ENCODE assay signal across 7 mouse cellular contexts in genomic region chr7:67644291-67644690, GRCm38 (mm10). TPM values are rescaled to one million over a fixed set of nuclear protein-coding genes. Genes with fewer than 3 reads are reported as not detected.
DNase-seq lines count a peak whose midpoint lies in the region; ATAC-seq lines count a peak whose summit lies in the region.

No protein-coding gene starts in this region.

- H3K36me3 ChIP-seq in lung, embryonic 15.5 days, result no peaks in the 10 kb centered on the region
- H3K36me3 ChIP-seq in embryonic facial prominence, embryonic 11.5 days (replicated peaks; ENCODE audit: control insufficient read depth, insufficient read depth, low read depth, low read length), result no peaks in the 10 kb centered on the region
- H3K36me3 ChIP-seq in intestine, embryonic 15.5 days, result no peaks in the 10 kb centered on the region
- no peaks in the 10 kb centered on the region for H3K36me3 ChIP-seq in neural tube, embryonic 15.5 days

- ATAC-seq in lung, embryonic 15.5 days (ENCODE audit: borderline replicate concordance, extremely low read depth, low FRiP score, low TSS enrichment), result no peak
- ATAC-seq in embryonic facial prominence, embryonic 11.5 days (replicated peaks; ENCODE audit: insufficient number of reproducible peaks, low FRiP score, low TSS enrichment, low read depth), result no peak
- no peak for ATAC-seq in intestine, embryonic 15.5 days
- no peak for ATAC-seq in neural tube, embryonic 15.5 days (ENCODE audit: low FRiP score)

- peak overlapping the region; percentile 68 for H3K9ac ChIP-seq in lung, embryonic 15.5 days
- H3K9ac ChIP-seq in embryonic facial prominence, embryonic 11.5 days (replicated peaks; ENCODE audit: low read length), result no peak overlapping the region; the same call in 1 of the 2 replicates
- no peak overlapping the region; the same call in 1 of the 2 replicates for H3K9ac ChIP-seq in intestine, embryonic 15.5 days
- peak overlapping the region; percentile 96 for H3K9ac ChIP-seq in neural tube, embryonic 15.5 days (replicated peaks)

- H3K27ac ChIP-seq in lung, embryonic 15.5 days, result no peak overlapping the region
- no peak overlapping the region for H3K27ac ChIP-seq in embryonic facial prominence, embryonic 11.5 days (replicated peaks; ENCODE audit: low read depth, low read length)
- H3K27ac ChIP-seq in intestine, embryonic 15.5 days, result no peak overlapping the region
- no peak overlapping the region for H3K27ac ChIP-seq in neural tube, embryonic 15.5 days (replicated peaks)

- DNase-seq in lung, postnatal 14 days, result no peak
- DNase-seq in embryonic facial prominence, embryonic 11.5 days (ENCODE audit: low spot score), result no peak
- DNase-seq in right cerebral cortex, postnatal 25 days, result no peak
- DNase-seq in Muller cell, postnatal 12 days (ENCODE audit: inconsistent ontology term), result no peak

- no peaks in the 10 kb centered on the region for H3K27me3 ChIP-seq in lung, embryonic 15.5 days
- H3K27me3 ChIP-seq in embryonic facial prominence, embryonic 11.5 days (ENCODE audit: control insufficient read depth, insufficient read depth, low read length), result no peaks in the 10 kb centered on the region
- H3K27me3 ChIP-seq in intestine, embryonic 15.5 days (replicated peaks), result no peaks in the 10 kb centered on the region
- no peaks in the 10 kb centered on the region for H3K27me3 ChIP-seq in neural tube, embryonic 15.5 days (replicated peaks)

- H3K4me3 ChIP-seq in lung, embryonic 15.5 days, result peak overlapping the region; percentile 65
- H3K4me3 ChIP-seq in embryonic facial prominence, embryonic 11.5 days (ENCODE audit: low read depth, low read length), result peak overlapping the region; percentile 67
- peak overlapping the region; percentile 79 for H3K4me3 ChIP-seq in intestine, embryonic 15.5 days (replicated peaks)
- H3K4me3 ChIP-seq in neural tube, embryonic 15.5 days (replicated peaks), result peak overlapping the region; percentile 92

- H3K9me3 ChIP-seq in lung, embryonic 15.5 days, result no peaks in the 10 kb centered on the region
- H3K9me3 ChIP-seq in embryonic facial prominence, embryonic 11.5 days (replicated peaks; ENCODE audit: control insufficient read depth, low read length), result no peaks in the 10 kb centered on the region
- H3K9me3 ChIP-seq in intestine, embryonic 15.5 days, result no peaks in the 10 kb centered on the region
- H3K9me3 ChIP-seq in neural tube, embryonic 15.5 days (replicated peaks), result no peaks in the 10 kb centered on the region

- peaks cover 33% of the 10 kb centered on the region for H3K4me1 ChIP-seq in lung, embryonic 15.5 days
- no peaks in the 10 kb centered on the region for H3K4me1 ChIP-seq in embryonic facial prominence, embryonic 11.5 days (ENCODE audit: control insufficient read depth, insufficient read depth, low read length)
- peaks cover 13% of the 10 kb centered on the region; the same call in 1 of the 2 replicates for H3K4me1 ChIP-seq in intestine, embryonic 15.5 days (replicated peaks)
- H3K4me1 ChIP-seq in neural tube, embryonic 15.5 days, result peaks cover 20% of the 10 kb centered on the region

- peak overlapping the region; percentile 73 for H3K4me2 ChIP-seq in lung, embryonic 15.5 days
- peak overlapping the region; percentile 35 for H3K4me2 ChIP-seq in embryonic facial prominence, embryonic 11.5 days (ENCODE audit: low read depth, low read length)
- peak overlapping the region; percentile 62 for H3K4me2 ChIP-seq in intestine, embryonic 15.5 days (replicated peaks)
- H3K4me2 ChIP-seq in neural tube, embryonic 15.5 days, result peak overlapping the region; percentile 58

- WGBS in lung, embryonic 15.5 days, result 37% methylated on average over 8 of the region's 8 CpGs
- WGBS in embryonic facial prominence, embryonic 11.5 days, result 46% methylated on average over 8 of the region's 8 CpGs
- WGBS in intestine, embryonic 15.5 days, result 40% methylated on average over 8 of the region's 8 CpGs
- WGBS in neural tube, embryonic 15.5 days, result 36% methylated on average over 8 of the region's 8 CpGs

RNA-seq across cellular contexts. Expression of gene Lrrc28, which starts 0.8 kb away (rescaled TPM):
- polyA plus RNA-seq in lung, embryonic 15.5 days (2015; fragmentation: Nextera tagmentation; extraction: Ambion mirVana), result 12.7 and 14.5 TPM in 2 replicates
- 24.9 and 27.6 TPM in 2 replicates for polyA plus RNA-seq in embryonic facial prominence, embryonic 11.5 days (2014; fragmentation: Nextera tagmentation; extraction: Ambion mirVana)
- polyA plus RNA-seq in intestine, embryonic 15.5 days (2015; fragmentation: Nextera tagmentation; extraction: Ambion mirVana), result 8.9 and 10.4 TPM in 2 replicates
- polyA plus RNA-seq in neural tube, embryonic 15.5 days (2015; fragmentation: Nextera tagmentation; extraction: Ambion mirVana), result 20.7 and 24.0 TPM in 2 replicates

RNA-seq across cellular contexts. Expression of gene Ttc23, which starts 2.9 kb away (rescaled TPM):
- polyA plus RNA-seq in lung, embryonic 15.5 days (2015; fragmentation: Nextera tagmentation; extraction: Ambion mirVana), result 26.8 and 29.0 TPM in 2 replicates
- 46.8 and 58.3 TPM in 2 replicates for polyA plus RNA-seq in embryonic facial prominence, embryonic 11.5 days (2014; fragmentation: Nextera tagmentation; extraction: Ambion mirVana)
- 20.9 and 21.8 TPM in 2 replicates for polyA plus RNA-seq in intestine, embryonic 15.5 days (2015; fragmentation: Nextera tagmentation; extraction: Ambion mirVana)
- 6.1 and 11.1 TPM in 2 replicates for polyA plus RNA-seq in neural tube, embryonic 15.5 days (2015; fragmentation: Nextera tagmentation; extraction: Ambion mirVana)

Comparison
In these comparisons a context has a peak if more than half of its experiments do, and no peak if none do; other contexts are left out.
1. H3K9ac ChIP-seq: peak in lung, embryonic 15.5 days (single experiment) and neural tube, embryonic 15.5 days (single experiment); none in embryonic facial prominence, embryonic 11.5 days (single experiment) and intestine, embryonic 15.5 days (single experiment).
2. Peak in every context shown above with its lines, with median percentiles within 50 percentile points of each other: H3K4me2 ChIP-seq and H3K4me3 ChIP-seq.